Mouse (Mus musculus) MEL (cell line): ENCODE measurements around the gene Sgcd. TPM values are rescaled to one million over a fixed set of nuclear protein-coding genes. Genes with fewer than 3 reads are reported as not detected.

Experiments
- DNase-seq: peaks from one replicate; pipeline ENCODE4 v3.0.0; 2011; ENCODE audit warnings: low read depth, low spot score
- H3K27ac ChIP-seq: 2 replicates; pipeline ENCODE4 v1.5.1; 2012; ENCODE audit warnings: low read depth, mild to moderate bottlenecking, control low read depth, low read length, moderate library complexity; ENCODE audit not compliant: control insufficient read depth
- H3K27me3 ChIP-seq, 2 experiments: fragments of 150-350 bp in 1 of 2; sonication (generic) in 1 of 2; 2 replicates each; pipeline ENCODE4 v1.6.1; 2012; ENCODE audit warnings: low read length in 2 of 2, mild to moderate bottlenecking in 2 of 2, improper control_type of control experiment in 1 of 2, moderate library complexity in 1 of 2; ENCODE audit not compliant: insufficient read depth in 2 of 2, control insufficient read depth in 1 of 2
- H3K36me3 ChIP-seq, 2 experiments: 2 replicates each; pipeline ENCODE4 v1.6.1; 2012 to 2014; ENCODE audit warnings: low read length in 2 of 2, improper control_type of control experiment in 1 of 2, inconsistent platforms in 1 of 2, mild to moderate bottlenecking in 1 of 2; ENCODE audit not compliant: insufficient read depth in 2 of 2, control insufficient read depth in 1 of 2
- H3K4me1 ChIP-seq, 2 experiments: fragments of 150-350 bp in 1 of 2; sonication (generic) in 1 of 2; 2 replicates each; pipeline ENCODE4 v1.6.1; 2012; ENCODE audit warnings: low read length in 2 of 2, improper control_type of control experiment in 1 of 2, mild to moderate bottlenecking in 1 of 2; ENCODE audit not compliant: insufficient read depth in 2 of 2, control insufficient read depth in 1 of 2
- H3K4me3 ChIP-seq, 2 experiments: fragments of 150-350 bp in 1 of 2; sonication (generic) in 1 of 2; 2 replicates each; pipeline ENCODE4 v1.5.1; 2012; ENCODE audit warnings: low read depth in 2 of 2, low read length in 2 of 2, mild to moderate bottlenecking in 2 of 2, moderate library complexity in 2 of 2, control low read depth in 1 of 2, improper control_type of control experiment in 1 of 2; ENCODE audit not compliant: control insufficient read depth in 1 of 2, insufficient read depth in 1 of 2
- H3K79me2 ChIP-seq: 2 replicates; pipeline ENCODE4 v1.6.1; 2012; ENCODE audit warnings: mild to moderate bottlenecking, low read length, moderate library complexity; ENCODE audit not compliant: control insufficient read depth, poor library complexity, insufficient read depth
- H3K9ac ChIP-seq: 2 replicates; pipeline ENCODE4 v1.6.1; 2012; ENCODE audit warnings: low read depth, mild to moderate bottlenecking, control low read depth, low read length, moderate library complexity; ENCODE audit not compliant: control insufficient read depth, poor library complexity, severe bottlenecking
- H3K9me3 ChIP-seq: fragments of 150-350 bp; sonication (generic); replicated peaks from 2 replicates; pipeline ENCODE4 v1.6.1; 2012; ENCODE audit warnings: mild to moderate bottlenecking, low read length, improper control_type of control experiment, moderate library complexity; ENCODE audit not compliant: insufficient read depth
- BHLHE40 ChIP-seq: IDR thresholded peaks from 2 replicates; pipeline ENCODE4 v1.6.1; 2012; ENCODE audit warnings: low read depth, mild to moderate bottlenecking, inconsistent platforms, low read length, improper control_type of control experiment, borderline replicate concordance
- CHD2 ChIP-seq: IDR thresholded peaks from 2 replicates; pipeline ENCODE4 v1.6.1; 2011; ENCODE audit warnings: low read length, improper control_type of control experiment
- E2F4 ChIP-seq: IDR thresholded peaks from 2 replicates; pipeline ENCODE4 v1.6.1; 2011; ENCODE audit warnings: low read depth, low read length, improper control_type of control experiment, borderline replicate concordance
- EP300 ChIP-seq, 2 experiments: IDR thresholded peaks; 2 replicates each; pipeline ENCODE4 v1.6.1; 2011; ENCODE audit warnings: improper control_type of control experiment in 2 of 2, low read length in 2 of 2, low read depth in 1 of 2, mild to moderate bottlenecking in 1 of 2
- JUND ChIP-seq: IDR thresholded peaks from 2 replicates; pipeline ENCODE4 v1.6.1; 2011; ENCODE audit warnings: low read depth, mild to moderate bottlenecking, improper control_type of control experiment, low read length
- KAT2A ChIP-seq: conservative IDR thresholded peaks from 2 replicates; pipeline ENCODE4 v1.6.1; 2012; ENCODE audit warnings: low read depth, low read length, improper control_type of control experiment, inconsistent platforms
- MAX ChIP-seq: IDR thresholded peaks from 2 replicates; pipeline ENCODE4 v1.6.1; 2011; ENCODE audit warnings: low read length, improper control_type of control experiment
- MAZ ChIP-seq: IDR thresholded peaks from 2 replicates; pipeline ENCODE4 v1.6.1; 2012; ENCODE audit warnings: low read depth, mild to moderate bottlenecking, inconsistent platforms, low read length, improper control_type of control experiment
- MEF2A ChIP-seq: IDR thresholded peaks from 2 replicates; pipeline ENCODE4 v1.6.1; 2014; ENCODE audit warnings: low read depth, mild to moderate bottlenecking, inconsistent platforms, low read length, improper control_type of control experiment; ENCODE audit not compliant: poor library complexity, insufficient replicate concordance, severe bottlenecking; ENCODE audit errors: extremely low read depth
- MXI1 ChIP-seq: IDR thresholded peaks from 2 replicates; pipeline ENCODE4 v1.6.1; 2011; ENCODE audit warnings: mild to moderate bottlenecking, low read depth, low read length, improper control_type of control experiment
- POLR2AphosphoS2 ChIP-seq: IDR thresholded peaks from 2 replicates; pipeline ENCODE4 v1.6.1; 2011; ENCODE audit warnings: low read length, improper control_type of control experiment
- POLR2AphosphoS5 ChIP-seq: IDR thresholded peaks from 2 replicates; pipeline ENCODE4 v1.6.1; 2012; ENCODE audit warnings: low read depth, borderline replicate concordance, mild to moderate bottlenecking, inconsistent platforms, low read length, moderate library complexity, mixed read lengths
- RCOR1 ChIP-seq: IDR thresholded peaks from 2 replicates; pipeline ENCODE4 v1.6.1; 2012; ENCODE audit warnings: low read depth, mild to moderate bottlenecking, inconsistent platforms, low read length, improper control_type of control experiment
- SMC3 ChIP-seq: IDR thresholded peaks from 2 replicates; pipeline ENCODE4 v1.6.1; 2011; ENCODE audit warnings: low read depth, low read length, improper control_type of control experiment
- TCF12 ChIP-seq: IDR thresholded peaks from 2 replicates; pipeline ENCODE4 v1.6.1; 2014; ENCODE audit warnings: low read depth, mild to moderate bottlenecking, inconsistent platforms, low read length, improper control_type of control experiment, moderate library complexity
- UBTF ChIP-seq: IDR thresholded peaks from 2 replicates; pipeline ENCODE4 v1.6.1; 2012; ENCODE audit warnings: low read depth, mild to moderate bottlenecking, inconsistent platforms, low read length, improper control_type of control experiment, moderate library complexity, borderline replicate concordance; ENCODE audit not compliant: insufficient read depth
- USF1 ChIP-seq: IDR thresholded peaks from 2 replicates; pipeline ENCODE4 v1.6.1; 2014; ENCODE audit warnings: low read depth, mild to moderate bottlenecking, inconsistent platforms, low read length, improper control_type of control experiment, moderate library complexity
- USF2 ChIP-seq, 2 experiments: IDR thresholded peaks; 2 replicates each; pipeline ENCODE4 v1.6.1; 2011 to 2012; ENCODE audit warnings: improper control_type of control experiment in 2 of 2, low read length in 2 of 2, borderline replicate concordance in 1 of 2, inconsistent platforms in 1 of 2, low read depth in 1 of 2, mild to moderate bottlenecking in 1 of 2; ENCODE audit not compliant: insufficient read depth in 1 of 2
- ZKSCAN1 ChIP-seq: IDR thresholded peaks from 2 replicates; pipeline ENCODE4 v1.6.1; 2012; ENCODE audit warnings: low read depth, mild to moderate bottlenecking, inconsistent platforms, low read length, improper control_type of control experiment, moderate library complexity
- ZNF384 ChIP-seq: IDR thresholded peaks from 2 replicates; pipeline ENCODE4 v1.6.1; 2012; ENCODE audit warnings: low read depth, mild to moderate bottlenecking, inconsistent platforms, low read length, improper control_type of control experiment
- polyA plus RNA-seq, 2 experiments: library from polyadenylated mRNA; stranded (reverse) in 1 of 2; unstranded in 1 of 2; fragments of >175 nt in 1 of 2; fragments of >200 nt in 1 of 2; gene quantifications; 2 replicates each; pipeline versions ENCODE4 v1.2.1 to v1.2.4; 2012; ENCODE audit warnings: low replicate concordance in 2 of 2, low read depth in 1 of 2; ENCODE audit not compliant: insufficient read length in 2 of 2, insufficient read depth in 1 of 2, missing spikeins in 1 of 2
- total RNA-seq: library from RNA; depleted of rRNA; stranded (reverse); fragments of 300-350 nt; gene quantifications from 2 replicates; pipeline ENCODE4 v1.2.3, GENCODE M21; 2012

The Sgcd gene
- total and polyA plus RNA-seq, 3 experiments: not detected

GRCm38 (mm10) chr11:47149607-47150006 is 839.2 kb downstream of the Sgcd start:
- DNase-seq: no peak
- H3K79me2 ChIP-seq: no peaks in the 10 kb centered on the region
- H3K36me3 ChIP-seq: no peaks in the 10 kb centered on the region
- H3K9me3 ChIP-seq: no peaks in the 10 kb centered on the region
- no peak overlapping the region for H3K4me3 ChIP-seq
- no peaks in the 10 kb centered on the region for H3K27me3 ChIP-seq
- H3K9ac ChIP-seq: no peak overlapping the region
- no peak overlapping the region for H3K27ac ChIP-seq
- TF ChIP-seq ZKSCAN1: no peak
- no peak for TF ChIP-seq KAT2A
- TF ChIP-seq TCF12: no peak
- H3K4me1 ChIP-seq: no peaks in the 10 kb centered on the region

GRCm38 (mm10) chr11:47139867-47140266 is 848.9 kb downstream of the Sgcd start:
- TF ChIP-seq EP300 (IDR thresholded peaks at IDR 0.05; ENCODE audit: low read depth in 1 of 2, low read length in 2 of 2) (no peak), BHLHE40 (no peak), POLR2AphosphoS2 (no peak), POLR2AphosphoS5 (no peak), USF1 (no peak), JUND (no peak), MEF2A (no peak), MAZ (no peak), MAX (no peak), E2F4 (no peak), SMC3 (no peak), RCOR1 (no peak), ZKSCAN1 (no peak)
- H3K4me3 ChIP-seq: no peak overlapping the region

GRCm38 (mm10) chr11:47139271-47139670 is 849.5 kb downstream of the Sgcd start:
- Histone ChIP-seq H3K27ac (no peak overlapping the region), H3K36me3 (no peaks in the 10 kb centered on the region), H3K9me3 (no peaks in the 10 kb centered on the region), H3K79me2 (no peaks in the 10 kb centered on the region), H3K4me3 (no peak overlapping the region), H3K9ac (no peak overlapping the region), H3K27me3 (no peaks in the 10 kb centered on the region), H3K4me1 (no peaks in the 10 kb centered on the region)
- no peak for DNase-seq
- TF ChIP-seq USF2 (IDR thresholded peaks at IDR 0.05; ENCODE audit: borderline replicate concordance in 1 of 2, insufficient read depth in 1 of 2, low read depth in 1 of 2, low read length in 2 of 2) (no peak), MXI1 (no peak), ZNF384 (no peak), UBTF (no peak), BHLHE40 (no peak), ZKSCAN1 (no peak), CHD2 (no peak)

More at GRCm38 (mm10) chr11:47139867-47140266, 848.9 kb downstream of the Sgcd start:
- no peak for DNase-seq
- Histone ChIP-seq H3K9ac (no peak overlapping the region), H3K27ac (no peak overlapping the region), H3K79me2 (no peaks in the 10 kb centered on the region), H3K27me3 (no peaks in the 10 kb centered on the region), H3K36me3 (no peaks in the 10 kb centered on the region), H3K9me3 (no peaks in the 10 kb centered on the region), H3K4me1 (no peaks in the 10 kb centered on the region)
